Comparison of ENCODE assay signal across 19 mouse cellular contexts in the genomic region with DNA sequence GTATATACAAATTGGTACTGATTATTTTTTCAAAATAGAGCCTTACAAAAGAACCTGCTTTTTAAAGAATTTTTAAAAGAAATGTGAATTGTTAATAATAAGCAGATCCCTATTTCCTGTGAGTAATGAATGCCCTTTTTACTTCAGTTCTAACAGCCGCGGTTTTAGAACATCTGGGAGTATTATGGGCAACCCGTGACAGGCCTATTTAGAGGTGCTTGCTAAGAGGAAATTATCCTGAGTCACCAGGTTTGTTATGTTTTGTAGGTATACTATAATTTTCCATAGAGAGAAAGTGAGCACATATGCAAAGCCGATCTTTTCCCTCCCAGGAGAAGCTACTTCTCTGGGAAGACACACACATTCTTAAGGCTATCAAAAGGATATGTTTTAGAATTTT. TPM values are rescaled to one million over a fixed set of nuclear protein-coding genes. Genes with fewer than 3 reads are reported as not detected.
DNase-seq lines count a peak whose midpoint lies in the region; ATAC-seq lines count a peak whose summit lies in the region.
"Had no signal": no experiment of that assay in that cellular context is flagged by ENCODE, and none has a peak within 500 bp of the region (broad histone marks: within the 10 kb centered on the region; RNA-seq: fewer than 3 reads in every experiment).

No protein-coding gene starts in this region.

- no peaks in the 10 kb centered on the region for H3K36me3 ChIP-seq in splenic B cell, adult 2 months (ENCODE audit: control insufficient read depth, insufficient read depth, low read length, poor library complexity, severe bottlenecking)
- H3K36me3 ChIP-seq: embryonic facial prominence, embryonic 10.5 days; embryonic facial prominence, embryonic 12.5 days; forebrain, embryonic 15.5 days had no signal

- DNase-seq in 3134 (ENCODE audit: extremely low read depth, insufficient read length, low spot score): peak; percentile 13
- DNase-seq in 416B (ENCODE audit: low read depth): peak; percentile 56
- DNase-seq in NIH3T3 (ENCODE audit: low read depth): peak; percentile 22
- peak; percentile 4 for DNase-seq in splenic B cell, adult 2 months (ENCODE audit: low read depth, low spot score)
- DNase-seq in left cerebral cortex, adult 9 months (ENCODE audit: low spot score in 2 of 2): no peak
- DNase-seq: cerebellum, adult 11 months; cerebellum, adult 8-10 months had no signal

- no peaks in the 10 kb centered on the region for H3K27me3 ChIP-seq in splenic B cell, adult 2 months (ENCODE audit: control insufficient read depth, insufficient read depth, low read length, poor library complexity, severe bottlenecking)
- H3K27me3 ChIP-seq: embryonic facial prominence, embryonic 12.5 days; forebrain, embryonic 13.5 days; forebrain, embryonic 15.5 days had no signal

- ATAC-seq in megakaryocyte progenitor cell, adult 5-6 weeks (replicated peaks; ENCODE audit: poor library complexity): no peak
- ATAC-seq in granulocyte monocyte progenitor cell, adult 5-6 weeks (replicated peaks; ENCODE audit: poor library complexity, severe bottlenecking): no peak
- ATAC-seq: forebrain, embryonic 13.5 days; forebrain, embryonic 15.5 days; forebrain, postnatal 0 days had no signal

RNA-seq across cellular contexts. Expression of a gene that starts 22.0 kb away (rescaled TPM):
- not detected in 2 replicates for total RNA-seq in megakaryocyte progenitor cell, adult 5-6 weeks (2015)
- total RNA-seq in megakaryocyte progenitor cell, adult 5-6 weeks (2017): 0.04 and 0.10 TPM in 2 replicates
- not detected in 2 replicates for total RNA-seq in granulocyte monocyte progenitor cell, adult 5-6 weeks (2014; fragmentation: Nextera tagmentation)
- not detected in 2 replicates for total RNA-seq in granulocyte monocyte progenitor cell, adult 5-6 weeks (2017)

RNA-seq across cellular contexts. Expression of a gene that starts 35.0 kb away (rescaled TPM):
- not detected in 2 replicates for total RNA-seq in megakaryocyte progenitor cell, adult 5-6 weeks (2015)
- total RNA-seq in megakaryocyte progenitor cell, adult 5-6 weeks (2017): not detected in 2 replicates
- total RNA-seq in granulocyte monocyte progenitor cell, adult 5-6 weeks (2014; fragmentation: Nextera tagmentation): not detected in 2 replicates
- total RNA-seq in granulocyte monocyte progenitor cell, adult 5-6 weeks (2017): not detected in 2 replicates
- total RNA-seq: adrenal gland, adult 2 months; adrenal gland, postnatal 10 days; adrenal gland, postnatal 25 days; adrenal gland, postnatal 4 days; ES-E14; forebrain, postnatal 0 days had no signal

RNA-seq across cellular contexts. Expression of a gene that starts 50.8 kb away (rescaled TPM):
- 27.6 and 33.8 TPM in 2 replicates for total RNA-seq in megakaryocyte progenitor cell, adult 5-6 weeks (2015)
- 8.8 and 10.5 TPM in 2 replicates for total RNA-seq in megakaryocyte progenitor cell, adult 5-6 weeks (2017)
- 14.0 and 16.1 TPM in 2 replicates for total RNA-seq in granulocyte monocyte progenitor cell, adult 5-6 weeks (2014; fragmentation: Nextera tagmentation)
- 6.3 and 6.5 TPM in 2 replicates for total RNA-seq in granulocyte monocyte progenitor cell, adult 5-6 weeks (2017)

Comparison
In these comparisons a context has a peak if more than half of its experiments do, and no peak if none do; other contexts are left out.
1. DNase-seq: peak in 3134 (single experiment), 416B (single experiment), NIH3T3 (single experiment) and splenic B cell, adult 2 months (single experiment); none in left cerebral cortex, adult 9 months (0 of 2).